Mouse (Mus musculus) embryonic facial prominence, embryonic 14.5 days (tissue): ENCODE results near the gene Mrpl20. TPM values are rescaled to one million over a fixed set of nuclear protein-coding genes. Genes with fewer than 3 reads are reported as not detected.
"Not testable (repeated sequence)": the region's sequence is repeated elsewhere in the genome, so short reads cannot be mapped to it uniquely, and the experiment has no call there.

Experiments
- ATAC-seq: fragments of 200-750 bp; cut with Nextera tagmentation; 2 replicates; pipeline ENCODE4 v1.8.0; 2017; ENCODE audit warnings: low read depth, moderate number of reproducible peaks, moderate TSS enrichment
- DNase-seq: peaks from one replicate; pipeline ENCODE4 v3.0.0-alpha.2; 2015; ENCODE audit warnings: low spot score
- H3K27ac ChIP-seq: fragments of 300-500 bp; sonication (generic); replicated peaks from 2 replicates; pipeline ENCODE4 v1.5.1; 2014; ENCODE audit warnings: low read depth, mild to moderate bottlenecking, low read length, moderate library complexity
- H3K27me3 ChIP-seq: fragments of 300-500 bp; sonication (generic); replicated peaks from 2 replicates; pipeline ENCODE4 v1.6.1; 2014; ENCODE audit warnings: low read length; ENCODE audit not compliant: control insufficient read depth, insufficient read depth
- H3K36me3 ChIP-seq: fragments of 300-500 bp; sonication (generic); 2 replicates; pipeline ENCODE4 v1.6.1; 2014; ENCODE audit warnings: low read length, mixed read lengths; ENCODE audit not compliant: control insufficient read depth, insufficient read depth
- H3K4me1 ChIP-seq: fragments of 300-500 bp; sonication (generic); 2 replicates; pipeline ENCODE4 v1.6.1; 2014; ENCODE audit warnings: antibody characterized with exemption, low read length; ENCODE audit not compliant: control insufficient read depth, insufficient read depth
- H3K4me2 ChIP-seq: fragments of 300-500 bp; sonication (generic); 2 replicates; pipeline ENCODE4 v1.6.1; 2014; ENCODE audit warnings: low read depth, mild to moderate bottlenecking, low read length, moderate library complexity, mixed read lengths
- H3K4me3 ChIP-seq: fragments of 300-500 bp; sonication (generic); 2 replicates; pipeline ENCODE4 v1.5.1; 2014; ENCODE audit warnings: low read depth, mild to moderate bottlenecking, low read length
- H3K9ac ChIP-seq: fragments of 300-500 bp; sonication (generic); 2 replicates; pipeline ENCODE4 v1.6.1; 2014; ENCODE audit warnings: low read depth, mild to moderate bottlenecking, low read length, moderate library complexity, mixed read lengths
- H3K9me3 ChIP-seq: fragments of 300-500 bp; sonication (generic); 2 replicates; pipeline ENCODE4 v1.6.1; 2016; ENCODE audit warnings: low read length; ENCODE audit not compliant: control insufficient read depth
- WGBS: fragments of 180-500 bp; shearing (Covaris S2); extraction: QIAGEN DNeasy Blood & Tissue Kit; methylation state at CpG from one replicate; pipeline ENCODE4 v1.1.7; 2014; 5-methylcytosine and 5-hydroxymethylcytosine counted together
- polyA plus RNA-seq: library from polyadenylated mRNA; unstranded; fragments of >200 nt; fragmentation: Nextera tagmentation; extraction: Ambion mirVana; gene quantifications from 2 replicates; pipeline ENCODE4 v1.2.1, GENCODE M21; 2014

Gene Mrpl20
- polyA plus RNA-seq, 1 experiment from 2014 or later, result 219 TPM

DNA sequence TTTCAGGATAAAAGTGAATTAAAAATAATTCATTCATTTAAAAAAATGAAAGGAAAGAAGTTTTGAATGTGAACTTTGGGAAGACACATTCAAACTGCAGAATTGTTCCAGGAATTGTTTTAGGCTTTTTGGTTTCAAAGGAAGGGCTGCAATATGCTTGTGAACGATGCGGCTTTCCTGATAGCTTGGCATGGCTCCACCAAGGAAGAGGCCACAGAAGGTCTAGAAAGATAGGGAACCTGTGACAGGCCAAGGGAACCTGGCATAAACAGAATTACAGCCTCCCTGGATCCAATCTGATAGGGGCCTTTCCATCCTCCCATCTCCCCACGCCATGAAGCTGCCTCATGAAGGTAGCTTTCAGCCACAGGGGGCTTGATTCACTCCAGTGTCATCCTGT is 14.4 kb upstream of the Mrpl20 start:
- WGBS, result 82% methylated on average over 3 of the region's 3 CpGs
- H3K4me1 ChIP-seq, result peaks cover 5% of the 10 kb centered on the region; the same call in 1 of the 2 replicates
- H3K4me2 ChIP-seq, result no peak overlapping the region
- H3K36me3 ChIP-seq, result no peaks in the 10 kb centered on the region
- no peak for ATAC-seq
- H3K27ac ChIP-seq, result no peak overlapping the region
- H3K9me3 ChIP-seq, result no peaks in the 10 kb centered on the region
- H3K27me3 ChIP-seq, result no peaks in the 10 kb centered on the region
- H3K9ac ChIP-seq, result no peak overlapping the region
- no peak for DNase-seq
- no peak overlapping the region for H3K4me3 ChIP-seq

DNA sequence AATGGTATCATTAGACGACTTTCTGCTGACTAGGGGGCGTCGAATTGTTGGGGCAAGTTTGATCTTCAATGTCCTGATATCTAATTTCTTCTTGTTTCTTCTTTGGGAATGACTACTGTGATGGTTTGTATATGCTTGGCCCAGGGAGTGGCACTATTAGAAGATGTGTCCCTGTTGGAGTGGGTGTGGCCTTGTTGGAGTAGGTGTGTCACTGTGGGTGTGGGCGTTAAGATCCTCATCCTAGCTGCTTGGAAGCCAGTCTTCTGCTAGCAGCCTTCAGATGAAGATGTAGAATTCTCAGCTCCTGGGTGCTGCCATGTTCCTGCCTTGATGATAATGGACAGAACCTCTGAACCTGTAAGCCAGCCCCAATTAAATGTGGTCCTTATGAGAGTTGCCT is 13.8 kb upstream of the Mrpl20 start:
- H3K27ac ChIP-seq, H3K9ac ChIP-seq, H3K36me3 ChIP-seq, H3K27me3 ChIP-seq, ATAC-seq, H3K4me3 ChIP-seq, H3K4me2 ChIP-seq, H3K9me3 ChIP-seq, H3K4me1 ChIP-seq, DNase-seq: not testable (repeated sequence)
- 79% methylated on average over 4 of the region's 4 CpGs for WGBS

DNA sequence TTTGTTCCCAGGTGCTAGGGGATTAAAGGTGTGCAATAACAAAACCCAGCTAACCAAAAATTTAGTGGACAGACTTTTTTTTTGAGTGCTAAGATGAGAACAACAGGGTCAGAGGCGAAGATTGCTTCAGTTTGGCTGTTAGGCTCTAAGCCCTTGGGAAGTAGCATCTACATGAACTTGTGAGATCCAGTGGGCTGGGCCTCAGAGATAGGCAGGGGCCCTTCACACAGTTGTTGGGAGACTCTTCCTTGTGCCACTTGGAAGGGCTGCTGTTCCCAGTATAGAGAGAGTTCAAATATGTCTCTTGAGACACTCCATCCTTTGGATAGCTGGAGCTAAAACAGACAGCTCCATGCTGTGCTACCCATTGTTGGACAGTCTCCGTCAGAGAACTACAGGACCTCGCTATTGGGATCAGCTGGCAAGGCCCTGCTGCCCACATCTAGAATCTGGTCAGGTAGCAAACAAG is 12.6 kb upstream of the Mrpl20 start, which contains the start of gene Ankrd65:
Gene Ankrd65, plus strand, starts transcription at position 419 of the 469 bp plus-strand sequence.
- Histone ChIP-seq H3K4me3 (no peak within 1 kb of the TSS), H3K9me3 (no peaks in the 10 kb centered on the region), H3K4me1 (no peaks in the 10 kb centered on the region), H3K9ac (no peak within 1 kb of the TSS), H3K4me2 (no peak within 1 kb of the TSS), H3K27me3 (no peaks in the 10 kb centered on the region), H3K27ac (no peak within 1 kb of the TSS; the same call in 1 of the 2 replicates), H3K36me3 (no peaks in the 10 kb centered on the region)
- no peak for ATAC-seq
- 88% methylated on average over 1 of the region's 3 CpGs for WGBS
- DNase-seq, result no peak

DNA sequence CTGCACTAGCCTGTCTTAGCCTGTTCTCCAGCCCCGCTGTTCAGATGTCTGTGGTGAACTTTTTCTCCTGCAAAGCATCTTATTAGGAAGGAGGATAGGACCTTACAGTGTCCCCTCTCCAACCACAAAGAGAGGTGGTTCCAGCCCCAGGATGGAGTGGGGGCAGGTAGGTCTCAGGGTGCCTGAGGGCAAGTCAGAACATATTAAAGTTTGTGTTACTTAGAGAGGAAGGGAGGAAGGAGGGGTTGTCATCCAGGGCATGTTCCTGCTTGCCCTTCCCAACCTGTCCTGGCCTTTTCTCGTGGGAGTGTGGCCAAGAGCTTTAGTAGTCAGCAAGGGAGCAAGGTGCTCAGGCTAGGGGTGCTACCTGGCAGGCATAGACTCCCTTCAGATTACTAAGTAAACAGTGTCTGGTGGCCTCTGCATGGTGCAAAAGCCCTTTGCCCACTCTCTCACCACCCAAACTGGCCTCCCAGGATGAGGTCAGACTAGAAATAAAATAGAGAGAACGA is 12.0 kb upstream of the Mrpl20 start:
- Histone ChIP-seq H3K4me1 (no peaks in the 10 kb centered on the region), H3K4me3 (no peak overlapping the region), H3K9ac (no peak overlapping the region), H3K27ac (no peak overlapping the region; the same call in 1 of the 2 replicates), H3K9me3 (no peaks in the 10 kb centered on the region), H3K4me2 (no peak overlapping the region), H3K27me3 (no peaks in the 10 kb centered on the region), H3K36me3 (no peaks in the 10 kb centered on the region)
- WGBS, result 57% methylated on average over 3 of the region's 3 CpGs
- ATAC-seq (no peak), DNase-seq (peak; percentile 20)

DNA sequence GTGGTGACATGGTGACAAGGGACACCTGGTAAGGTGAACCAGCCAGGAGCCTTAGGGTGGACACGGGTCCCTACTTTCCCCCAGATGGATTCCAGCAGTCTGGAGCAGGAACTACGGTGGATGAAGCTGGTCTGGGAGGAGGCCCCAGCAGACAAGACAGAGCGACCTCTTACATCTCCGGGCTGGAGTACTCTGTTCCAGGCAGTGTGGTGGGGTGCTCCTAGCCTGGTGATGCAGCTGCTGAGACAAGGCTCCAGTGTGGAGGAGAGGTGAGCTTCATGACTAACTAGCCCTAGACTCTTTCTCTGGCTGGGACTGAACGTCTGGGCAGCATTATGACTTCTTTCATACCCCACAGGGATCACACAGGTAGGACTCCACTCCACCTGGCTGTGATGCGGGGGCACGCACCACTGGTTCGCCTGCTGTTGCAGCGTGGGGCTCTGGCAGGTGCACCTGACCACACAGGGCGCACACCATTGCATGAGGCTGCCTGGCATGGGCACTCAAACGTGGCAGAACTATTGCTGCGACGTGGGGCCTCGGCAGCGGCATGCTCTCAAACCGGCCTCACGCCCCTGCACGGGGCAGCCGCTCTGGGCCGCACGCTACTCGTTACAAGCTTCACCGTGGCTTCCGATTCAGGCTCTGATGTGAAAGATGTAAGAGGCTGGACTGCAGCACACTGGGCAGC is 11.3 kb upstream of the Mrpl20 start:
- Histone ChIP-seq H3K4me1 (no peaks in the 10 kb centered on the region), H3K27ac (no peak overlapping the region; the same call in 1 of the 2 replicates), H3K9me3 (no peaks in the 10 kb centered on the region), H3K4me2 (no peak overlapping the region), H3K36me3 (no peaks in the 10 kb centered on the region), H3K9ac (no peak overlapping the region), H3K4me3 (no peak overlapping the region), H3K27me3 (no peaks in the 10 kb centered on the region)
- 70% methylated on average over 23 of the region's 24 CpGs for WGBS
- DNase-seq (no peak), ATAC-seq (no peak)

DNA sequence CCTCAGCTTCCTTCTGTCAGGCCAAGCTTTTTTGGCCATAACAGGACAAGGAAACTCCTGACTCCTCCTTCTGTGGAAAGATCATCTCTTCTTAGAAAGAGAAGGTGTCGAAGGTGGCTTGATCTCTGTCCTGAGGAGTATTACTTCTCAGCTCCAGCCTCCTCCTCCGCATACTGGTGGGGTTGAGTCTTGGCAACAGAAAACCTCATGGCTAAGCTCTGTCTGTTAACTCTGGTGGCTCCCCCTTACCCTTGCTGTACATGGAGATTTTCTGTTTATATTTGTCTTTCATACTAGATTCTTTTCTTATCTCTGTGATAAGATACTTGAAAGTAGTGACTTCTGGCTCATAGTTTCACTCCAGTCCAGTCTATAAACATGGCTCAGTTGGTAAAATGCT is 8.9 kb upstream of the Mrpl20 start:
- no peak for ATAC-seq
- 72% methylated on average over 2 of the region's 2 CpGs for WGBS
- Histone ChIP-seq H3K36me3 (no peaks in the 10 kb centered on the region), H3K4me2 (no peak overlapping the region), H3K9ac (no peak overlapping the region), H3K27ac (no peak overlapping the region), H3K4me1 (no peaks in the 10 kb centered on the region), H3K27me3 (no peaks in the 10 kb centered on the region), H3K4me3 (no peak overlapping the region), H3K9me3 (no peaks in the 10 kb centered on the region)
- no peak for DNase-seq

DNA sequence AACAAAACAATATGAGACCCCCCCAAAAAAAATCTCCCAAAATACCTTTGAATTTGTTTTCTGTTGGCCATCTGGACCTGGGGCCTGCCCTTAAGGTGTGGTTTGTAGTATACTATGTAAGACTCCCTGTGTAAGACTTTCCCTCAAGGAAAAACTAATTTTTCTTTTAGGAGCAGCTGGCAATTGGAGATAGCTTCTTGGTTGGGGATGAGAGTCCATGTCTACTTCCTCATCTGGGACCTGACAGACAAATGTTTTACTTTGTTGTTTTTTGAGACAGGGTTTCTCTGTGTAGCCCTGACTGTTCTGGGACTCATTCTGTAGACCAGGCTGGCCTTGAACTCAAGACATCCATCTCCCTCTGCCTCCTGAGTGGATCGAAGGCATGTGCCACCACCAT is 603 bp upstream of the Mrpl20 start:
- Histone ChIP-seq H3K27ac (no peak overlapping the region), H3K9me3 (no peaks in the 10 kb centered on the region), H3K4me1 (peaks cover 7% of the 10 kb centered on the region; the same call in 1 of the 2 replicates), H3K27me3 (no peaks in the 10 kb centered on the region), H3K36me3 (peaks cover 20% of the 10 kb centered on the region), H3K4me2 (no peak overlapping the region), H3K9ac (no peak overlapping the region), H3K4me3 (no peak overlapping the region)
- 90% methylated on average over 1 of the region's 1 CpGs for WGBS
- ATAC-seq, result no peak
- DNase-seq, result no peak

DNA sequence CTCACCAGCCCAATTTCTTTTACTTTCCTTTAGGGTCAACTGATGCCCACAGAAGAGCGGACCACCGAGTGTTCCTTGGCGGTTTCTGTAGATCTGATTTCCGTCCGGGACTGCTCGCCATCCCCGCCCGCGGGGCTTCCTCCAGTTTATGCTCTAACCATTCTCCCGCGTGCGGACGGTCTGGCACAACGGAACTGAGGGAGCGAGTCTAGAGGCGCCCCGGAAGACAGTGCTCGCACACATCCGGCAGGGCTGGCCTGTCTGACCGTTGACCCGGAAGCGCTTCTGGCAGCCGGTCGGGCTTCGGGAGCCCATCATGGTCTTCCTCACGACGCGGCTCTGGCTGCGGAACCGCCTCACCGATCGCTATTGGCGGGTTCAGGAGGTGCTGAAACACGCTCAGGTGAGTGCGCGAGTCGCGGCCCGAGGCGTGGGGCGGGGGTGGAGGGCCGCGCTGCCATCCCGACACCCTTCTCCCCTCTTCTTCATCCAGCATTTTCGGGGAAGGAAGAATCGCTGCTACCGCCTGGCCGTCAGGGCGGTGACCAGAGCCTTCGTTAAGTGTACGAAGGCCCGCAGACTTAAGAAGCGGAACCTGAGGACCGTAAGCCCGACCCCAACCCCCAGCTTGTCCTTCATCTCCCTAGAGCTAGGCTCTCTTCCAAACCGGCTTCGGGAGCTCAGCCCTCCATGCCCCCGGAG is 813 bp downstream of the Mrpl20 start:
- Histone ChIP-seq H3K4me2 (peak overlapping the region; percentile 58), H3K27ac (peak overlapping the region; percentile 39), H3K27me3 (no peaks in the 10 kb centered on the region), H3K4me1 (peaks cover 7% of the 10 kb centered on the region; the same call in 1 of the 2 replicates), H3K4me3 (peak overlapping the region; percentile 84), H3K9me3 (no peaks in the 10 kb centered on the region), H3K36me3 (peaks cover 33% of the 10 kb centered on the region), H3K9ac (peak overlapping the region; percentile 88)
- ATAC-seq (peak; percentile 99), DNase-seq (peak; percentile 95)
- under 1% methylated on average over 44 of the region's 58 CpGs for WGBS
